11 mouse cellular contexts compared by ENCODE assay signal in genomic region chr4:65242434-65242931, GRCm38 (mm10).
A peak's percentile ranks its signal among the peaks of the same experiment; 100 is the strongest.
DNase-seq lines count a peak whose midpoint lies in the region; ATAC-seq lines count a peak whose summit lies in the region.
"Had no signal": no experiment of that assay in that cellular context is flagged by ENCODE, and none has a peak within 500 bp of the region (broad histone marks: within the 10 kb centered on the region; RNA-seq: fewer than 3 reads in every experiment).

No protein-coding gene starts in this region.

- no peak overlapping the region for H3K4me3 ChIP-seq in embryonic facial prominence, embryonic 14.5 days (ENCODE audit: low read depth, low read length)
- H3K4me3 ChIP-seq in embryonic facial prominence, embryonic 10.5 days = no peak overlapping the region
- no peak overlapping the region for H3K4me3 ChIP-seq in midbrain, embryonic 10.5 days
- H3K4me3 ChIP-seq in midbrain, embryonic 15.5 days = no peak overlapping the region
- no peak overlapping the region for H3K4me3 ChIP-seq in heart, embryonic 13.5 days
- H3K4me3 ChIP-seq: liver, embryonic 15.5 days had no signal

- H3K27ac ChIP-seq in embryonic facial prominence, embryonic 14.5 days (replicated peaks; ENCODE audit: low read depth, low read length) = no peak overlapping the region
- H3K27ac ChIP-seq in embryonic facial prominence, embryonic 10.5 days (replicated peaks) = no peak overlapping the region; the same call in 1 of the 2 replicates
- peak overlapping the region; percentile 76 for H3K27ac ChIP-seq in midbrain, embryonic 10.5 days (replicated peaks)
- no peak overlapping the region for H3K27ac ChIP-seq in midbrain, embryonic 15.5 days
- H3K27ac ChIP-seq in heart, embryonic 13.5 days (replicated peaks) = peak overlapping the region; percentile 71
- H3K27ac ChIP-seq: liver, embryonic 15.5 days had no signal

- H3K9ac ChIP-seq in embryonic facial prominence, embryonic 14.5 days (ENCODE audit: low read depth, low read length) = no peak overlapping the region
- no peak overlapping the region for H3K9ac ChIP-seq in midbrain, embryonic 15.5 days
- no peak overlapping the region for H3K9ac ChIP-seq in heart, embryonic 13.5 days
- H3K9ac ChIP-seq: liver, embryonic 15.5 days had no signal

- peak; percentile 17 for DNase-seq in embryonic facial prominence, embryonic 14.5 days (ENCODE audit: low spot score)
- DNase-seq in embryonic facial prominence, embryonic 10.5 days (ENCODE audit: low spot score) = no peak
- no peak for DNase-seq in midbrain, embryonic 10.5 days (ENCODE audit: low spot score)
- peak; percentile 19 for DNase-seq in yolk sac, embryonic 10.5 days (ENCODE audit: low spot score)
- no peak for DNase-seq in B cell, adult 2 months
- no peak for DNase-seq in layer of hippocampus, postnatal 25 days (ENCODE audit: extremely low spot score in 1 of 2, low spot score in 1 of 2)
- DNase-seq: cerebellum, postnatal 25 days; layer of hippocampus, postnatal 36 days had no signal

- no peak for ATAC-seq in embryonic facial prominence, embryonic 14.5 days (ENCODE audit: low read depth)
- ATAC-seq in midbrain, embryonic 15.5 days (replicated peaks) = no peak
- ATAC-seq in heart, embryonic 13.5 days (ENCODE audit: extremely low read depth, insufficient number of reproducible peaks, low FRiP score, low TSS enrichment) = peak; percentile 46; the same call in 1 of the 2 replicates

- WGBS in embryonic facial prominence, embryonic 14.5 days = 16% methylated on average over 3 of the region's 3 CpGs
- WGBS in embryonic facial prominence, embryonic 10.5 days = 24% methylated on average over 3 of the region's 3 CpGs
- 33% methylated on average over 3 of the region's 3 CpGs for WGBS in midbrain, embryonic 10.5 days
- 41% methylated on average over 3 of the region's 3 CpGs for WGBS in midbrain, embryonic 15.5 days
- WGBS in heart, embryonic 13.5 days = 8% methylated on average over 3 of the region's 3 CpGs

- no peaks in the 10 kb centered on the region for H3K36me3 ChIP-seq in embryonic facial prominence, embryonic 14.5 days (ENCODE audit: control insufficient read depth, insufficient read depth, low read length)
- H3K36me3 ChIP-seq in embryonic facial prominence, embryonic 10.5 days (replicated peaks) = no peaks in the 10 kb centered on the region
- H3K36me3 ChIP-seq in midbrain, embryonic 10.5 days = no peaks in the 10 kb centered on the region
- no peaks in the 10 kb centered on the region for H3K36me3 ChIP-seq in midbrain, embryonic 15.5 days (replicated peaks)
- no peaks in the 10 kb centered on the region for H3K36me3 ChIP-seq in heart, embryonic 13.5 days
- H3K36me3 ChIP-seq: liver, embryonic 15.5 days had no signal

- no peaks in the 10 kb centered on the region for H3K27me3 ChIP-seq in embryonic facial prominence, embryonic 14.5 days (replicated peaks; ENCODE audit: control insufficient read depth, insufficient read depth, low read length)
- H3K27me3 ChIP-seq in embryonic facial prominence, embryonic 10.5 days (replicated peaks; ENCODE audit: low read depth, poor library complexity, severe bottlenecking) = peaks cover 48% of the 10 kb centered on the region
- peaks cover 67% of the 10 kb centered on the region for H3K27me3 ChIP-seq in midbrain, embryonic 10.5 days (ENCODE audit: low read depth, poor library complexity, severe bottlenecking)
- H3K27me3 ChIP-seq in midbrain, embryonic 15.5 days (replicated peaks) = no peaks in the 10 kb centered on the region; the same call in 1 of the 2 replicates
- no peaks in the 10 kb centered on the region; the same call in 1 of the 2 replicates for H3K27me3 ChIP-seq in heart, embryonic 13.5 days (replicated peaks)
- H3K27me3 ChIP-seq: liver, embryonic 15.5 days had no signal

- H3K4me2 ChIP-seq in embryonic facial prominence, embryonic 14.5 days (ENCODE audit: low read depth, low read length) = no peak overlapping the region
- no peak overlapping the region for H3K4me2 ChIP-seq in midbrain, embryonic 15.5 days
- H3K4me2 ChIP-seq in heart, embryonic 13.5 days = no peak overlapping the region
- H3K4me2 ChIP-seq: liver, embryonic 15.5 days had no signal

- H3K9me3 ChIP-seq in embryonic facial prominence, embryonic 14.5 days (ENCODE audit: control insufficient read depth, low read length) = no peaks in the 10 kb centered on the region
- H3K9me3 ChIP-seq in embryonic facial prominence, embryonic 10.5 days = no peaks in the 10 kb centered on the region
- no peaks in the 10 kb centered on the region for H3K9me3 ChIP-seq in midbrain, embryonic 10.5 days (replicated peaks)
- H3K9me3 ChIP-seq in midbrain, embryonic 15.5 days = no peaks in the 10 kb centered on the region
- no peaks in the 10 kb centered on the region for H3K9me3 ChIP-seq in heart, embryonic 13.5 days
- H3K9me3 ChIP-seq: liver, embryonic 15.5 days had no signal

- peaks cover 6% of the 10 kb centered on the region for H3K4me1 ChIP-seq in embryonic facial prominence, embryonic 14.5 days (ENCODE audit: control insufficient read depth, insufficient read depth, low read length)
- H3K4me1 ChIP-seq in embryonic facial prominence, embryonic 10.5 days = peaks cover 42% of the 10 kb centered on the region
- peaks cover 87% of the 10 kb centered on the region for H3K4me1 ChIP-seq in midbrain, embryonic 10.5 days
- H3K4me1 ChIP-seq in midbrain, embryonic 15.5 days = peaks cover 8% of the 10 kb centered on the region
- H3K4me1 ChIP-seq in heart, embryonic 13.5 days = peaks cover 32% of the 10 kb centered on the region
- H3K4me1 ChIP-seq: liver, embryonic 15.5 days had no signal

Comparison
In these comparisons a context has a peak if more than half of its experiments do, and no peak if none do; other contexts are left out.
1. DNase-seq: peak in embryonic facial prominence, embryonic 14.5 days (single experiment) and yolk sac, embryonic 10.5 days (single experiment); none in embryonic facial prominence, embryonic 10.5 days (single experiment), midbrain, embryonic 10.5 days (single experiment), B cell, adult 2 months (0 of 2) and layer of hippocampus, postnatal 25 days (0 of 2).
2. H3K27ac ChIP-seq: peak in midbrain, embryonic 10.5 days (single experiment) and heart, embryonic 13.5 days (single experiment); none in embryonic facial prominence, embryonic 14.5 days (single experiment), embryonic facial prominence, embryonic 10.5 days (single experiment) and midbrain, embryonic 15.5 days (single experiment).